Mouse (Mus musculus): ENCODE data around the gene Phlpp1. TPM values are rescaled to one million over a fixed set of nuclear protein-coding genes. Genes with fewer than 3 reads are reported as not detected.
A peak's percentile ranks its signal among the peaks of the same experiment; 100 is the strongest.
"Not testable (repeated sequence)": the region's sequence is repeated elsewhere in the genome, so short reads cannot be mapped to it uniquely, and the experiment has no call there.

Phlpp1 gene
- total RNA-seq, 1 experiment from 2014 or later, result 19.7 TPM

DNA sequence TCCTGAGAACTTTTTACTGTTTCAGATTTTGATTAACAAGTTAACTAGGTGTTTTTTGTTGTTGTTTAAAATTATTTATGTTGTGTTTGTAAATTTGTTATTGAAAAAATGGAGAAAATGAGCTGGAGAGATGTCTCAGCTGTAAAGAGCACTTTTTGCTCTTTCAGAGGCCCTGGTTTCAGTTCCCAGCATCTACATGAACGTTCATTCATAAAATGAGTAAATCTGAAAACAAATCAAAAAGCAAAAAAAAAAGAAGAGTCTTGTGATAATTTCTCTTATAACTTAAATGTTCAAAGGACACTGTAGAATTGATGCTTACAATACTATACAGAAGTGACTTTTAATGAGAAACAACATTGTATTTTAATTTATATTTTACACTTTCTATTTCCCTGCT lies 82.5 kb downstream of the Phlpp1 start:
- no peak for DNase-seq

DNA sequence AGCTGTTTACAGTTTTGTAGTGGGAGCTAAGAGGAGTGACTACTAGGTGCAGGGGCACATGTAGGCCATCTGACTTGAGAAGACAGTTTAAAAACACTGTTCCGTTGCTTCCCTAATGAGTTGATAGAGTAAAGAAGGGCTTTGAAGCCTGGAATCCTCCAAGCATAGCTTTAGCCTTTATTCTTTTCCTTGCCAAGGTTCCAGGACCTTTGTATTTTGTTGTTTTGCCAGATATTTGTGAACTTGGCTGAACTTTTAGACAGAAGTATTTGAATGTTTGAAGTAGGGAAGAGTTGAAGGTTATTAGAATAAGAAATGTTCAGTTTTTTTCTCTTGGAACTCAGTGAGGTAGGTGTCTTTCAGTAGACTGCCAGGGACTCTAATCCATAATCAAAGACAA lies 85.6 kb downstream of the Phlpp1 start:
- no peak for DNase-seq

DNA sequence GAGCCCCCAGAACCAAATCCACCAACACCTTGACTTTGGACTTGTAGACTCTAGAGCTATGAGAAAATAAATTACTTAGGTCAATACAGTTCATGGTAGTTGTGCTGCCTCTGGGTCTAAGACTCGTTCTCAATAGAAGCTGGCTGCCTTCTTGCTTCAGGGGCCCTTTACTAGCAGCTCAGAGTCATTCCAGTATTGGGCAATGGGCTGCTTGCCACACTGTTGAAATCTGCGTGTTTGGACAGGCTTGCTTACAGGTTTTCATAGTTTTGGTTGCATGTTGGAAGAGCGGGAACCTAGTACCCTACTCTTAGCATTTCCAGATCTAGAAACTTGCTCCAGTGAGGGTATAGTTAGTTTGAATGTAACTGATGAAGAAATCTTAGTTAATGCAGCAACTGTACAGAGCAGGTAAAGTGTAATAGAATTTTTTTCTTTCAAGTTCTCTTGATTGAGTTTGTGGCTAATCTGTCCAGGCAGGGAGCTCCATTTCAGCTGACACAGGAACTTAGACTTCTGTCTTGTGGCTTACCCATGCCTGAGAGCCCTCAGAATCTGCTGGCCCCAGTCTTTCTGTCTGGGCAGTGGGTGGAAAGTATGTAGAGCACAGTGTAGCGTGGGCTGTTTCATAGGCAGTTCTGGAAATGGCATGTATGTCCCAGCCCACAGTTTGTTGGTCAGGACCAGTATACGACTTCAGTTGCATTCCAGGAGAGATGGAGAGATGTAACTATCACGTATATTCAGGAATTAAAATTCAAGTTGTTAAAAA lies 96.7 kb downstream of the Phlpp1 start:
- DNase-seq, result peak; percentile 29

DNA sequence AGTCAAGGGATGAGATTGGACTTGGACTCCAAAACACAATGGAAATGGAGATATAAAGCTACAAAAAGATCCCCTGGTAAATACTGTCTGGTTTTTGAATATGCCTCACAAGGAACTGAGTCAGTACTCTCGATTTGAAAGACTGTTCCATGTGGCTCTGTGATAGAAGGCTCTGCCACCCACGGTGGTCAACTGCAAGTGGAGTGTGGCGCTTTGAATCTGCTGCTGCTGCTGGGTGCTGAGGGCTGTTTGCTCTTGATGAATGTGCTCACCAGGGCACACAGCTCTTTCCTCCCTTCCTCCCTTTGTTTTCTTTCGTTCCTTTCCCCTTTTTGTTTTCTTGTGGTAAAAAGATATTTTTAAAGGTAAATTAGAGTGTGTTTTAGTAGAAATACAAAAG lies 97.8 kb downstream of the Phlpp1 start:
- DNase-seq, result no peak

DNA sequence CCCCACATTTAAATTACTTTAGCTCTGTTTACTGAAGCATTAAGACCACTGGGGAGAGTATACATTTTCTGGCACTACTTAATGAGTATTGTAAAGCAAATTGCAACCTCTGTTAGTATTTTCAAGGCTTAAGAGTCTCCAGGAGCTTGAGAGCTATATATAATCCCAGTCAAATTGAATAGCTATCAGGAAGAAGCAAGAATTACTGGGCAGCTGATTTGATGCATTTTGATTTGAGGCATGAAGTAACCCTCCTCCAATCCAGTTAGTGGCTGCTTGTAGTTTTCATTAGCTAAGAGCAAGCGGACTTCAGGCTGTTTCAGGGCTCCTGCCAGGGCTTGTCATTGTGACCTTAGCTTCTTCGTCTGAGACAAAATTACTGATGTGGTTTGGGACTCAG lies 101.4 kb downstream of the Phlpp1 start:
- DNase-seq, result no peak

DNA sequence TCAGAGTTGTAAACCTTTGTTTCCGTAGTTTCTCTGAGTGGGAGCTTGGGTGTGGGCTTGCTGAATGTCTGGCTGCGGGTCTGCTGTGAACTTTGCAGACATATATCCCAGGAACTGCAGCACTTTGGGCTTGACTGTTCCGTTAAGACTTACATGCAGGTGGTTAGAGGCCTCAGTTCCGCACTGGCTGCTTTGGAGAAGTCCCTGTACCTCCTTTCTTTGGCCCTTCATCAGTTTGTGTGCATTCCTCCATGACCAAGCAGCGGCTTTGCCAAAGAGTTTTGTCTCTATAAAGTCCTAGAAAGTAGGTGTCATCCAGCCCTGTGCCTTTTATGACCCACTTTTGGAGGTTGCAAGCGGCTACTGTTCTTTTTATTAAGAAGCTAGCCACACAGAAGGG lies 102.2 kb downstream of the Phlpp1 start:
- DNase-seq, result no peak

DNA sequence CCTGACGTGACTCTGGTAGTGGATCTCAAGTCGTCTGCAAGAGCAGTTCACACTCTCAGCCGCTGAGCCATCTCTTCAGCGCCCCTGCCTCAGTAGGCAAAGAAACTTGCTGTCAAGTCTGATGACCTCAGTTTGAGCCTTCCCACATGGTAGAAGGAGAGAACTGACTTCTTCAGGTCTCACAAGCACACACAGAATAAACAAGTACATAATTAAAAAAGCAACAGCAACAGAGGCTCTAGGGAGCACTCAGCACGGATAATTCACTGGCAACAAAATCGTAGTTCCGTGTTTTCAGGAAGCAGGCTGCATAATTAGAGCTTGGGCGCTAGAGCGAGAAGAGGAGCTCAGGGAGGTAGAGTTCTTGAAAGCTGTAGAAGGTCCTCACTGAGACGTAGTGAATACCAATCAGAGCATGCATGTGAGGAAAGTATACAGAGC lies 103.0 kb downstream of the Phlpp1 start:
- DNase-seq, result no peak

DNA sequence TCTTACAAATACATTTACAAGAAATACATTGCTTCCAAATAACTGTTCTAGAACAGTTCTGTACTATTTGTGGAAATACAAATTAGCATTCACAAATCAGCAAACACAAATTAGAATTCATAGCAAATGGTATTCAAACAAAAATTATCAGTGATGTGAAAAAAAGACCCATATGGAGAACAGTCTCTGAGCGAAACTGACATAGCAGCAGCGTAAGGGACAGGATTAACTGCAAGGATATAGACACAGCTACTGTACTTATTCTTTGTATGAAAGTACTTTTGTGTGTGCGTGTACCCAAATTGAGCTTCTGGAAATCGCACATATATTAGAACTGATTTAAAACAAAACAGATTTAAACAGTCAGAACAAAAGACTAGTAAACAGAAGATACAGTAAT lies 103.6 kb downstream of the Phlpp1 start:
- DNase-seq, result no peak

DNA sequence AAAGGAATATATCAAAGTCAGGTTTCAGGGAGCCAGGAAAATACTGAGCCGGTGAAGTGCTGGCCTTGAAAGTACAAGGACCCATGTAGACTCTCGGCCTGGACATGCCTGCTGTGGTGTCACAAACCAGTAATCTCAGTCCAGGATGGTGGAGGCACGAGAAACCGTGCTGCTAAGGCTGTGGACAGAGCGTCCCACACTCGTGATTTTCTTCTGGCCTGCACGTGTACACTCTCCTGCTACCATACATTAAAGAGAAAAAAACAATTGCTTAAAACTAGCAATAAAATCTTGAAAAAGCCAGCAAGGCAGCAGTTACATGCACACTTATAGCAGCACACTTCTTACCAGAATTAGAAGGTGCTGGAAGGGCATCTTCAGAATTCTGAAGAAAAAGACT lies 104.2 kb downstream of the Phlpp1 start:
- no peak for DNase-seq

DNA sequence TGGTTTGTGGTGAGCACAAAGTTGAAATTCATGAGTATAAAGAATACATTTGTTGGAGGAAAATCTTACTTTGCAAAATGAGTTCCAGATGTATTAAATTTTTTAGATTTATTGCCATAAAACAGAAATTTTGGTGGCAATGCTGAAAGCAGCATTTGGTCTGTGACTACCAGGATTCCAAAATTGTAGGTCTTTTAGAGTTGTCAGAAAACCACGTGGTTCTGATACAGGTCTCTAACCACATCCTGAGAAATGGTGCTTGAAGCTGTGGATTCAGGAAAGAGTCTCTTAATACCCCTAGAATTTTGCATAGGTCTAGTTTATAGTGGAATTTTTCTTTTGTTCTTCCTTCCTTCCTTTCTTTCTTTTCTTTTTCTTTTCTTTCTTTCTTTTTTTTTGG lies 105.3 kb downstream of the Phlpp1 start:
- DNase-seq, result no peak

DNA sequence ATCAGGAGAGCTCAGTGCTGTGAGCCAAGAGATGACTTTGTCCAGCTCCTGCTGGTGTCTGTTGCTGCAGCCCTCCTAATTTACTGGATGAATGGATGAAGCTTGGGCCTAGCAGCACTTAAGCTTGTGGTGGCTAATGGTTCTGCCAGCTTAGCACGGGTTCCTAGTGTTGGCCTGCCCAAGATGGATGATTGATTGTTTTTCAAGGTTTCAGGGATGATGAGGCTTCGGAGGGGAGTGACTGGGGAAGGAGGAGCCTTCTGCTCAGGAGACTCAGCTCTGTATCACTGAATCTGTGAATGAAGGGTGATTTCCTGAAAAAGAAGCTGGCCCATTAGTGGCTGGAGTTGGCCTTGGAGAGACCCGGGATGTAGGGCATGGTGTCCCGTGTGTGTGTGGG lies 105.7 kb downstream of the Phlpp1 start:
- no peak for DNase-seq

DNA sequence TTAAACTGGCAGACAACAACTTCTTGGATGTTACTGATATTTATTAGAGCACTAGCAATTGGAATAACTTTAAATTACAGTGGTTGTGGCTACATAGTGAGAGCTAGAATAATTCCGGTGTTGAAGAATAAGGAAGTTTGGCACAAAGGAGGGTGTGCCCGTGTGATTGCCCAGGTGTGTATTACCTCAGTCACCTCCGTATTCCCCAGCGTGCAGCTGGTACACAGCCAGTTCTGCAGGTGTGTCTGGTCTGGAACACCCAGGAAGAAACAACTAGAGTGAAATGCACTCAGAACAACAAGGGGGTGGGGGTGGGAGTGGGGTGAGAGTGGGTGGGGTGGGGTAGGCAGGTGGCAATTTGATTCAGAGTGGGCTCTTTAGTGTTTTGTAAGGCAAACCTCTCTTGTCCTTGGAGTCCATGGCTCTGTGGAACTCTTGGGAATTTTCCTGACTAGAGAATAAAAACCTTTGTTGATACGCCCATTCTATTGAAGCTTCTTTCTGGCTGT lies 107.1 kb downstream of the Phlpp1 start:
- no peak for DNase-seq

DNA sequence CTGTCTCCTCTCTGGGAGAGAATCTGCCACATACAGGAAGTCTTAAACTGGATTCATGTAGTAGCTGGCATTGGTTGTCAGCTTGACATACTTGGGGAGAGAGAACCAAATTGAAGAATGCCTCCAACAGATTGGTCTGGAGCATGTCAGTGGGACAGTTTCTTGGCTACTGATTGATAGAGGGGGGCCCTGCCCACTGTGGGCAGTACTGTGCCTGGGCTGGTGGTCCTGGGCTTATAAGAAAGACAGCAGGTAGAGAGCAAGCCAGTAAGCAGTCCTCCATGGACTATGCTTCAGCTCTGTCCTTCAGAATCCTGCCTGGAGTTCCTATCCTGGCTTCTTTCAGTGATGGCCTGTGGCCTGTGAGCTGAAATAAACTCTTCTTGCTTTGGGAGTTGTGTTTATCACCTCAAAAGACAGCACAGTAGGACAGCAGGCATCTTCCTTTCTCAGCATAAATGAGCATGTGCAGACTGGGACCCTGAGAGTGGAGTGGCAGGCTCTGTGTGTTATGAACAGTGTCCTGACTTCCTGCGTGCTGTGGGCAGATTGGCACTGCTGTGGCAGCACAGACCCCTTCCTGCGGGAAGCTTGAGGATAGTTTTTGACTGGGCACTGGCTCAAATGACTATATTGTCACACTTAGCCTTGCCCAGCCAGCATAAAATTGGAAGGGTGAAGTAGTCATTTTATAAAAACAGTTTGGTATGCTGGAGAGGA lies 108.0 kb downstream of the Phlpp1 start:
- no peak for DNase-seq

DNA sequence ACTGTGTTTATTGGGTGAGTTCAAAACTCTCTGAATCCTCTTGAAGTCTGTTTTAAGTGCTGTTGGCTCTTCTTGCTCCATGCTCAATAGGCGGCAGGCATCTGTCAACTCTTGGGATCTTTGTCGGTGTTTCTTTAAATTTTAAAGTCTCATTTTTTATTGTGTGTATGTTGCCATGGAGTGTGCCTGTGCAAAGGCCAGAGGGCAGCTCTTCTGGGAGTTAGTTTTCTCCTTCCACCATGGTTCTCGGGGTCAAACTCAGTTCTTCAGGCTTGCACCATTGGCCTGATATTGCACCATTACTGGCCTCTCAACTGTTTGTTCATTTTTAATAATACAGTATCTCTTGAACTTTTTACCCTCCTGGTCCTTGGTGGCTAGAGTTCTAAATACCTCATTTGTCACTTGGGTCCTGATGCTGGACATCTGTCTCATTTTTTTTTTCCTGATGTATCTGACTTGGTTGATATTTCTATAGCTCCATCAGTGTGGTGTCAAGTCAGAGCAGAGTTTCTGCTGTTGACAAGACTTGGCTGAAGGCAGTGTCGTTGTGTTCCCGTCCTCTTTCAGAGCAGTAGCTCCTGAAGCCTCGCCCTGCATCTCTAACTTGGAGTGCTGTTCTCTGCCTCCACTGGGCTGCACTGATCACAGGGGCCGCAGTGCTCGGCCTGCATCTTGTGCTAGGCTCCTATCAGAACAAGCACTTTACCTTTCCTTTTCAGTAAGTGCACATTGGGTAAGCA lies 108.8 kb downstream of the Phlpp1 start:
- DNase-seq, result no peak

DNA sequence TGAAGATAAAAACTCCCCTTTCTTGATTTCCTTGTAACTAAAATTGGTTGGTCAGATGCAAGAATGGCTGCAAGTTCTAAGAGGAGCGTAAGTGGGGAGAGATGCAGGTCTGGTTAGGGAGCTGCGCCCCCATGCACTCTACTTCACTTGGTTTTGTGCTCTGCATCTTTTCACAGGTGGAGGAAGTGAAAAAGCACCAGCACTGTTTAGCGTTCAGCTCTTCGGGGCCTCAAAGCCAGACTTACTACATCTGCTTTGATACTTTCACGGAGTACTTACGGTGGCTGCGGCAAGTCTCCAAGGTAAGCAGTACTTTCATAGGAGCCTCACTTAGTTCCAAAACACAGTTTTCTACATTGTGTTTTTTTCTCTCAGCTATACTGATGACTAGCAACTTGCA lies 115.3 kb downstream of the Phlpp1 start:
- DNase-seq, result no peak

DNA sequence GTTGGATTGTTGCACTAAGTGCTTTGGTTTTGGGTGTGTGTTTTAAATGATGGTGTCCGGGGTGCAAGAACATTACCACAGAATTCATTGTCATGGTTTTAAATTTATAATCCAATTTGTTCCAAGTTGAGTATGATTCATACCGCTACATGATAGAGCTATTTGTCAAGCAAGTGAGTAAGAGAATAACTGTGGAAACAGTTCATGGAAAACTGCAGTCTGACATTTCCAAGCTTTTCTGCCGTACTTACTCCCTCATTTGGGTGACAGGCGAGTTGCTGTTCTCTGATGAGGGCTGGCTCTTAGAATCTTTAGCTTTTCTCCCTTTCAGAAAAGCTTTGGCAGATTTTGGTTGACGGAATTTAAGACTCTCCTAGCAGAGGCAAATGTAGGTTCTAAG lies 117.5 kb downstream of the Phlpp1 start:
- no peak for DNase-seq

DNA sequence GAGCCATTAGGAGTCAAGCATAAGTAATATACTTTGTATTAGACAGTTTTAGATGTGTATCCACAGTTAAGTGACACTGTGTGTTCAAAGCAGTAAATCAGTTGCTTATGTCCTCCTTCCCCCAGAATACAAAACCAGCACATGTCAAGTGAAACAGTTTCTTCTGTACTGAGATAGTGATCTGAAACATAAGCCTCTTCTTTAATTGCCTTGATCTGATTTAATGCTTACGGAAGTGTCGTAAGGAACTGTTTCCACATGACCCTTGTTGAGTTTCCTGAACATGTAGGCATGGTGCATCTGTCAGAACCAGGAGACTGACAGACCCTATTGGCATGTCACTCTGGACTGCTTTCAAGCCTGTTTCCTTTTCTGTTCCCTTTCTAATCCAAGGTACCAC lies 118.0 kb downstream of the Phlpp1 start:
- no peak for DNase-seq

DNA sequence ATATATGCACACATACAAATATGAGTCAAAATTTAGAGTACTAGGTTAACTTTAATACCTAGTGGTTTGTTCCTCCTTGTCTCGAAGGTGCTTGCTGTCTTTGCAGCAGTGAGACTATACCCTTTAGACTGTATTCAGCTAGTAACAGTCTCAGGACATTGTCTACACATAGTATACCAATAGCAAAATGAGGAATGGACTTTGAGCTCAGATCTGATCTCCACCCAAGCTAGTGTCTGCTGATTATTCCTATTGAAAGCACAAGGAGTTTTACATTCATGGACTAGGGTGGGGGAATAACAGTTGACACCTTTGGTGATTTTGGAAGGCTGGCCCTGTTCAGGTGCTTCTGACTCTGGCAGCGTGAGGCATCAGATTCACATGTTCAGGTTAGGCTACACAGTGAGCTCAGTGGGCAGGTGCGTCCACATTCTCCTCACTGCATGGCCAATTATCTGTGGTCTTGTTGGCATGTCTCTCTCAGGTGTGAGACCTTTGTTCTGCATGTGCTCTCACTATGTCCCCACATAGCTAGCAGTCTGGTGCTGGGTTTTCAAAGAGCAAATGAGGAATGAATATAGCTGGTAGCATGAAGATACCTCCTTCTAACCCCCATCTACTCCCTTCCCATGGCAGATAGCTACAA lies 138.0 kb downstream of the Phlpp1 start:
- DNase-seq, result no peak

DNA sequence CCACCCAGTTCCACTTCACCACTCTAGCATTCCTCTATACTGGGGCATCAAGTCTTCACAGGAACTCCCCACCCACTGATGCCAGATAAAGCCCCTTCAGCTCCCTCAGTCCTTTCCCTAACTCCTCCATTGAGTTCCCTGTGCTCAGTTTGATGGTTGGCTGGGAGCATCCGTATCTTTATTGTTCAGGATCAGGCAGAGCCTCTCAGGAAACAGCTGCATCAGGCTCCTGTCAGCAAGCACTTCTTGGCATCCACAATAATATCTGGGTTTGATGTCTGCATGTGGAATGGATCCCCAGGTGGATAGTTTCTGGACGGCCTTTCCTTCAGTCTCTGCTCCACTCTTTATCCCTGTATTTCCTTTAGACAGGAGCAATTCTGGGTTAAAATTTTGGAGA lies 138.7 kb downstream of the Phlpp1 start:
- no peak for DNase-seq

DNA sequence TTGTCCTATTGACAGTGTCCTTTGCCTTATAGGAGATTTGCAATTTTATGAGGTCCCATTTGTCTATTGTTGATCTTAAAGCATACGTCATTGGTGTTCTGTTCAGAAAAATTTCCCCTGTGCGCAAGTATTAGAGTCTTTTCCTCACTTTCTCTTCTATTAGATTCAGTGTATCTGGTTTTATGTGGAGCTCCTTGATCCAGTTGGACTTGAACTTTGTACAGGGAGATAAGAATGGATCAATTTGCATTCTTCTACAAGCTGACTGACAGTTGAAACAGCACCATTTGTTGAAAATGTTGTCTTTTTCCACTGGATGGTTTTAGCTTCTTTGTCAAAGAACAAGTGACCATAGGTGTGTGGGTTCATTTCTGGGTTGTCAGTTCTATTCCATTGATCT lies 140.3 kb downstream of the Phlpp1 start:
- not testable (repeated sequence) for DNase-seq

DNA sequence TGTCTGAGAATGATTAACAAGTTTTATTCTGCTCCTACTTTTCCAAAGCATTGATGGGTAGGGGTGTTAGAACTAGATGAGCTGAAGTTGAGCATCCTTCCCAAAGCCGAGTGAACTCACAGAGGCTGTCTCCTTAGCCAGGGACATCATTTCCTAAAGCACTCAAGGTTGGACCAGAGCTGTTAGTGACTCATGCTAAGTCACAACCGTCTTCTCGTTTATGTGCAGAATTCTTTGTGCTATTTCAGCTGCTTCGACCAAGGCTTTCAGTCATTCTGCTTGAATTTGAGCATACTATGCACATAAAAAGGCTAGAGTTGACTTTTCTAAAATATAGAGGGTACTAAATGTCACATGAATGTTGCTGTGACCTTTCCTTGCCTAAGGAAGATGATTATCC lies 142.9 kb downstream of the Phlpp1 start:
- no peak for DNase-seq

DNA sequence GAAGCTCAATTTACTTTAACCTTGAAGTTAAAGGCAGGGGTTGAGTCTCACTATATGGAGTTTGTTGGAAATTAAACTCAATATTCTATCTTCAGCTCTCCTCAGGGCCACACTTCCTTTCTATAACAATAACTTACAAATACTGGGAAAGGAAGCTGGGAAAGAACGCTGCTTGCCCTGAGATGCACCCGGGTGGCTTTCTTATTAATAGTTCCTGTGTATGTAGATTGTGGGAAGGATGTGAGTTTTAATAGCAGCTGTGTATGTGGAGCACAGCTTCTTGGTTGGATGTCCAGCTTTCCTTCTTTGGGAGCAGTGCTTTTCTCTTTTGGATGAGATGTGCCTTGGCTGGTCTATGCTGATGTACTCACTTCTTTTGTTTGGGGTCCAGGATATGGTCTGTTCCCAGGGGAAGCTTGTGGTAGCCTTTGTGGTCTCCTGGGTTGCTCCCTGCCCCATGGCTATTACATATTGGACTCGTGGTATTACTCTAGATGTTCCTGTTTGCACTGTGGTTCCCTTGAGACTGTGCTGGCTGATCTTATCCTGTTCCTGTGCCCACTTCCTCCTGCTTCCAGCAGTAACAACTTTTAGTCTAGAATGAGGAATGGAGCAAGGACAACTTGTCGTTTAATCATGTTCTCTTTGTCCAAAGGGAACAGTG lies 145.2 kb downstream of the Phlpp1 start:
- no peak for DNase-seq
